Mouse (Mus musculus): ENCODE data around the gene Myo16. TPM values are rescaled to one million over a fixed set of nuclear protein-coding genes. Genes with fewer than 3 reads are reported as not detected.
A peak's percentile ranks its signal among the peaks of the same experiment; 100 is the strongest.

Myo16 gene
- polyA plus RNA-seq, 1 experiment from 2014 or later = 0.50 TPM

DNA sequence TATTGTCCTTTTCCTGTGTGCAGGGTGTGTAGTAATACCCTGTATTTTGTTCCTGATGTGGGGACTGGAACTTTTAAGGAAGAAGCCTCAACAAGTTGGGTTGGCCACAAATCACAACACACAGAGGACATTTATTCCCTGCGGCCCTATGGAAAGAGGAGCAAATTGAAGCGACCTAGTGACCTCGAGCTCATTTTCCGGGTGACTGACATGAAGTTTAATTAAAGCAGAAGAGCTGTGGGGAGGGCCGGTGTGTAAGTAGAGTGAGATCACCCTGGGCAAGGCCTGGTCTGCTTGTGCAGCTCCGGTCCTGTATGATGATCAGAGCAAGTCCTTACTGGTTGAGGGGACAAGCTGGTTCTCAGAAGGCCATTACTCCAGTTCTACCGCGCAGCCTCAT, 363.7 kb downstream of the Myo16 start:
- no peaks in the 10 kb centered on the region for H3K27me3 ChIP-seq (ENCODE audit: poor library complexity, severe bottlenecking)
- 71% methylated on average over 8 of the region's 8 CpGs for WGBS
- DNase-seq (ENCODE audit: extremely low spot score, low spot score) = no peak
- no peak overlapping the region for H3K4me3 ChIP-seq
- H3K9me3 ChIP-seq = no peaks in the 10 kb centered on the region
- peaks cover 6% of the 10 kb centered on the region; the same call in 1 of the 2 replicates for H3K4me1 ChIP-seq
- H3K36me3 ChIP-seq (replicated peaks) = no peaks in the 10 kb centered on the region
- H3K27ac ChIP-seq = no peak overlapping the region

DNA sequence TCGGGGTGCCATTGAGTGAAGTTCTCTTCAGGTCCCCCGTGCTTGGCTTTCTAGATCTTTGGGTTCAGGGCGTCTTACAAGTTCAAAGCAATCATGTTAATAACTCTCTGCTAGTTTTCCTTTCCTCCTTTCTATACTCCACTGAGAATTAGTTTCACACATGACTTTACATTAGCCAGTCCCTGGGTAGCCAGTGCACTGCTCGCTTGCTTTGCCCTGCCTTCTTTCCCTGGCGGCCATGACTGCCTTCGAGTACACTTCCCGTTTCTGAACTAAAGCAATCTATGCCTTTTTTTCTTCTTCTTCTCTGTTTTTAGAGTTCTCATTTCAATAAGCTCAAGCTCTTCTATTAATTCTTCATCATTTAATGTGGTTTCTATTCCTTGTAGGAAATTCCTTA, 365.6 kb downstream of the Myo16 start:
- H3K4me1 ChIP-seq = peaks cover 6% of the 10 kb centered on the region; the same call in 1 of the 2 replicates
- H3K27me3 ChIP-seq (ENCODE audit: poor library complexity, severe bottlenecking) = no peaks in the 10 kb centered on the region
- 91% methylated on average over 7 of the region's 7 CpGs for WGBS
- H3K27ac ChIP-seq = no peak overlapping the region
- no peaks in the 10 kb centered on the region for H3K9me3 ChIP-seq
- no peak overlapping the region for H3K4me3 ChIP-seq
- no peak for DNase-seq (ENCODE audit: extremely low spot score, low spot score)
- no peaks in the 10 kb centered on the region for H3K36me3 ChIP-seq (replicated peaks)

DNA sequence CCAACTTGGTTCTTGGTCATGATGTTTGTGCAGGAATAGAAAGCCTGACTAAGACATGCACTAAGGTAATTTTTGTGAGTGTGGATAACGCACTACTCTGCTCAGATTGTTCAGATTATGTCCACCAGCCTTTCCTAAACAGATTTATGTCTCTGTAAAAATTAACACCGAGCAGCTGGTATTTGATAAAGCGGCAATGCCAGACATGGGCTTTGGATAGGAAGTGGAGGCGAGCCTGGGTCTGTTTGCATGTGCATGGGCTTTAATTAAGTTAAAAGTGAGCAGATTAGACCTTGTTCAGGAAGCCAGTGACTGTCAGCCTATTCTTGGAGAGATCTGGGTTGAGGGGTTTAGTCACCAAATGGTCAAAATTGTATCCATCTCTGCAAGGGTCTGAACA, 367.8 kb downstream of the Myo16 start:
- Histone ChIP-seq H3K9me3 (no peaks in the 10 kb centered on the region), H3K4me3 (no peak overlapping the region), H3K36me3 (replicated peaks) (no peaks in the 10 kb centered on the region), H3K27ac (no peak overlapping the region), H3K27me3 (ENCODE audit: poor library complexity, severe bottlenecking) (no peaks in the 10 kb centered on the region), H3K4me1 (peaks cover 18% of the 10 kb centered on the region)
- 89% methylated on average over 4 of the region's 4 CpGs for WGBS
- DNase-seq (ENCODE audit: extremely low spot score, low spot score) = no peak

DNA sequence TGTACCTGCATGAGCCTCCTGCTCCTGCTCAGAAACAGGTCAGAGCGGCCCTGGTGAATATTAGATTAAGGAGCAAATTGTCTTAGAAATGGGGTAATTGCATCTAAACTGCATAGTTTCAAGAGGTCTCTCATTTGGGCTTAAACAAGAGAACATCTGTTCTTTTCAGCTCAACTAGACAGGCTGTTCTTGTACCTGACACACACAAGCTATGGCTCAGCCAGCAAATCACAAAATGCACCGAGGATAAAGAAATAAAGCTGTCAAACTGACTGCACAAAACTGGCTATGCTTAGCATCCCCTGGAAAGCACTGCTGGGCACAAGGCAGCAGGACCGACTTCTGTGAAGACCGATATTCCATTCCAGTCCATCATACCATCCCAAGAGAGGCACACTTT, 372.0 kb downstream of the Myo16 start:
- no peaks in the 10 kb centered on the region for H3K36me3 ChIP-seq (replicated peaks)
- H3K27me3 ChIP-seq (ENCODE audit: poor library complexity, severe bottlenecking) = no peaks in the 10 kb centered on the region
- H3K4me3 ChIP-seq = no peak overlapping the region
- DNase-seq (ENCODE audit: extremely low spot score, low spot score) = no peak
- 75% methylated on average over 4 of the region's 4 CpGs for WGBS
- H3K4me1 ChIP-seq = peaks cover 17% of the 10 kb centered on the region
- no peaks in the 10 kb centered on the region for H3K9me3 ChIP-seq
- no peak overlapping the region for H3K27ac ChIP-seq

DNA sequence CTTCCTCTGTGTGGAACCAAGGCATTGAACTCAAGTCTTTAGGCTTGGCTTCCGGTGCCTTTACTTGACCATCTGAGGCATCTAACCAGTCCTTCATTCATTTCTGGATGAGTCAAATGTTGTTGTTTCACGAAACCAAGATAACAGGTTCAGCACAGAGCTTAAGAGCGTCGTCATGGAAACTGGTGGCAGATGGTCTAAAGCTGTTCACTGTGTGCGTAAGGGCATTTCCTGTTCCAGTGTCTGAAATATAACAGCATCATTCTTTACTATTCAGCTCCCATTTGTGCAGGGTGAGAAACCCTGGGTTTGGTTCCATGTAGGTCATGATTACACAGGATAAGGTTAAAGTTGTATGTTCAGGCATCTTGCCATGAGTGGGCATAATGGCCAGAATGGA, 372.9 kb downstream of the Myo16 start:
- Histone ChIP-seq H3K4me1 (peaks cover 17% of the 10 kb centered on the region), H3K27me3 (ENCODE audit: poor library complexity, severe bottlenecking) (no peaks in the 10 kb centered on the region), H3K4me3 (no peak overlapping the region), H3K36me3 (replicated peaks) (no peaks in the 10 kb centered on the region), H3K27ac (no peak overlapping the region), H3K9me3 (no peaks in the 10 kb centered on the region)
- no peak for DNase-seq (ENCODE audit: extremely low spot score, low spot score)
- 84% methylated on average over 5 of the region's 5 CpGs for WGBS

DNA sequence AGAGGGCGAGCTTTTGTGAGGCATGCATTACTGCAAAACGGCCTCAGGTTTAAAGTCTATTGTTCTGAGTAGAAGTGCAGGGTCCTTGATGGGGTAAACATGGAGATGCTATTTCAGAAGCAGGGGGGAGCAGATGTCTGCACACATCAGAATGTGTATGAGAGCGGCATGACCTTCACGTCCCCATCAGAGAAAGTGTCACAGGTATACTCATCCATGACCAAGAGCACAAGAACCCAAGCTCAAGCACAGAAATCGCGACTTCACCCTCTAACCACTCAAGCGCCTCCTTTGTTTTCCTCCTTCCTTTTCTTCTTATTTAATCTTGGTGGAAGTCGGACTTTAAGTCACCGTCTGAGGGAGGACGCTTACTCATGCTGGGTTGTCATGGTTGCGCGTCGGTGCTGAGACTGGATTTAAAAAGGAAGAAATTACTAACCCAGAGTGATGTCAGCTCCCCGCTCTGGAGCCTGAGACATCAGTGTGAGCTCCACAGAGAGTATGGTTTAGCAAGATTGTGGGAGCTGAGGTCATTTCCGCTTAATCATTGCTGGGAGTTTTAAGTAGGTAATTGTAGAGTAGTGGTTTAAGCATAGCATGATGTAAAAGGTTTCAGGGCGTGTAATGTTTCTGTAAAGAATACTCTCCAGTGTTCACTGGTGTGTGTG, 381.0 kb downstream of the Myo16 start:
- H3K4me1 ChIP-seq = peaks cover 11% of the 10 kb centered on the region

DNA sequence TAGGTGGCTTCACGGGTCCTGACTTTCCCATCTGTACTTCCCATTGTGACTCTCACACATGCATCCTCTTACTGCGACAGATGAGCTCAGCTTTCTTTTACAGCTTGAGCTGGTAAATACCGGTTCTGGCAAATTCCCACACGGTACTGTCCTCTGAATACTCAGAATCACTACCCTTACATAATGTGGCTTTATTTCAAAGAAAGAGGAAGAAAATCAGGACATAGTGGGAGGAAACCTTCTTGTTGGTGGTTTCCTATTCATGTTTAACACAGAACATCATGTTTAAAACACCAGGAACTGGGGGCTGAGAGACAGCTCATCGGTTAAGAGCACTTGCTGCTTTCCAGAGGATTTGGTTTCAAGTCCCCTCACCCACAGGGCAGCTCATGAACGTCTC, 384.6 kb downstream of the Myo16 start:
- no peak overlapping the region for H3K4me3 ChIP-seq
- H3K27me3 ChIP-seq (ENCODE audit: poor library complexity, severe bottlenecking) = no peaks in the 10 kb centered on the region
- H3K4me1 ChIP-seq = peaks cover 11% of the 10 kb centered on the region
- 83% methylated on average over 6 of the region's 6 CpGs for WGBS
- H3K27ac ChIP-seq = no peak overlapping the region
- no peak for DNase-seq (ENCODE audit: extremely low spot score, low spot score)
- no peaks in the 10 kb centered on the region for H3K36me3 ChIP-seq (replicated peaks)
- no peaks in the 10 kb centered on the region for H3K9me3 ChIP-seq

More for the DNA sequence above, 381.0 kb downstream of the Myo16 start:
- H3K9me3 ChIP-seq = no peaks in the 10 kb centered on the region
- WGBS = 58% methylated on average over 16 of the region's 16 CpGs
- H3K4me3 ChIP-seq = no peak overlapping the region
- no peak for DNase-seq (ENCODE audit: extremely low spot score, low spot score)
- 0 out of 2 replicates have a peak overlapping the region, but pooled peaks have one; percentile 8 for H3K27ac ChIP-seq
- H3K27me3 ChIP-seq (ENCODE audit: poor library complexity, severe bottlenecking) = no peaks in the 10 kb centered on the region
- no peaks in the 10 kb centered on the region for H3K36me3 ChIP-seq (replicated peaks)

DNA sequence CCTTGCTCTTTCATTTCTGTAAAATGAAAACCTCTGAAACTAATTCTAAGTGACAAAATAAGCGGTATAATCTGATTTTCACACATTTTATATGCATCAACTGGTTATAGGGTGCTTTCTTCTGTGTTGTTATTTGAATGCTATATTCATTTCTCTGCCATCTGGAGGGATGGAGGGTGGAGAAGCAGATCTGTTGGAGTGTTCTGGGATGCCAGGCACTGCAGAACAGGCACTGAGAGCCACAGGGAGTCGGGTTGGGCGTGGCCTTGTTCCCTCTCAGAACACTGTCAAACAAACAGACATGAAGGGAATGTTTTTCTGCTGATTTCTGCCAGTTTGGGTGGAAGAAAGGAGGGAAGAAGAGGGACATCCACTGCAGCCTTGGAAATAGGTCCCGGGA, 386.0 kb downstream of the Myo16 start:
- H3K27me3 ChIP-seq (ENCODE audit: poor library complexity, severe bottlenecking) = no peaks in the 10 kb centered on the region
- no peak for DNase-seq (ENCODE audit: extremely low spot score, low spot score)
- peaks cover 11% of the 10 kb centered on the region for H3K9me3 ChIP-seq
- peaks cover 5% of the 10 kb centered on the region for H3K4me1 ChIP-seq
- H3K36me3 ChIP-seq (replicated peaks) = no peaks in the 10 kb centered on the region
- H3K27ac ChIP-seq = no peak overlapping the region
- no peak overlapping the region for H3K4me3 ChIP-seq
- 87% methylated on average over 4 of the region's 4 CpGs for WGBS

DNA sequence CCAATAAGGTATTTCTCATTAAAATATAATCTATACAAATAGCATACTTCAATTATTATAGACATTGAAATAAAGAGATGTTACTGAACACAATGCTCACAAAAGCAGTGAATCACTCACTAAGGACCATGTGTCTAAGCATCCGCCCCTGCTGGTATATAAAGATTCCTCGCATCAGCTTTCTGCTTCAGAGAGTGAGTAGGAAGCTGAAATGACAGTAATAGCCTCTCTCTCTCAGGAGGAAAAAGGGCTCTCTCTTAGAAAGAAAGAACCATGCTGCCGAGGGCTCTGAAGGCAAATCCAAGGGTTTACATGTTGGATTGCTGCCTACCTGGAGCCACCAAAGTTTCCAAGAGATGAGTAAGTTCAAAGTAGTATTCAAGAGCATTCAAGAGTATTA, 392.2 kb downstream of the Myo16 start:
- Histone ChIP-seq H3K4me1 (no peaks in the 10 kb centered on the region), H3K36me3 (replicated peaks) (no peaks in the 10 kb centered on the region), H3K4me3 (no peak overlapping the region), H3K27me3 (ENCODE audit: poor library complexity, severe bottlenecking) (no peaks in the 10 kb centered on the region), H3K9me3 (peaks cover 14% of the 10 kb centered on the region), H3K27ac (no peak overlapping the region)
- no peak for DNase-seq (ENCODE audit: extremely low spot score, low spot score)
- 89% methylated on average over 3 of the region's 3 CpGs for WGBS

DNA sequence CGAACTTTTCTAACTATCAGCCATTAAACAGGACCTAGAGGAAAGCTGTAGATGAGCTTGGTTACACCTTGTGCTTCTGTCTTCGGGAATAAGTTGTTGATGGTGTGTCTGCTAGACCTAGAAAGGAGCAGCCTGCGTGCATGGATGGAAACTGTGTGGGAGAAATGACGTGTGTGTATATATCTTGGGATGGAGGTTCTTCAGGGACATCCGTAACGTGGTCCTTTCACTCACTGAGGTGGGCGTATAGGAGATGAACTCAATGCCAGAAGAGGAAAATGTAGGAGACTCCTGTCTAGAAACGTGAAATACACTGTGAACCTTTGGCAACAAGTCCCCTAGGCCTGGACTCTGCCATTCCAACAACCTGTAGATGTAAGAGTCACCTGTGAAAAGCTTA, 392.8 kb downstream of the Myo16 start:
- Histone ChIP-seq H3K4me1 (no peaks in the 10 kb centered on the region), H3K36me3 (replicated peaks) (no peaks in the 10 kb centered on the region), H3K27ac (no peak overlapping the region), H3K4me3 (no peak overlapping the region), H3K9me3 (peaks cover 14% of the 10 kb centered on the region), H3K27me3 (ENCODE audit: poor library complexity, severe bottlenecking) (no peaks in the 10 kb centered on the region)
- 94% methylated on average over 8 of the region's 8 CpGs for WGBS
- no peak for DNase-seq (ENCODE audit: extremely low spot score, low spot score)

DNA sequence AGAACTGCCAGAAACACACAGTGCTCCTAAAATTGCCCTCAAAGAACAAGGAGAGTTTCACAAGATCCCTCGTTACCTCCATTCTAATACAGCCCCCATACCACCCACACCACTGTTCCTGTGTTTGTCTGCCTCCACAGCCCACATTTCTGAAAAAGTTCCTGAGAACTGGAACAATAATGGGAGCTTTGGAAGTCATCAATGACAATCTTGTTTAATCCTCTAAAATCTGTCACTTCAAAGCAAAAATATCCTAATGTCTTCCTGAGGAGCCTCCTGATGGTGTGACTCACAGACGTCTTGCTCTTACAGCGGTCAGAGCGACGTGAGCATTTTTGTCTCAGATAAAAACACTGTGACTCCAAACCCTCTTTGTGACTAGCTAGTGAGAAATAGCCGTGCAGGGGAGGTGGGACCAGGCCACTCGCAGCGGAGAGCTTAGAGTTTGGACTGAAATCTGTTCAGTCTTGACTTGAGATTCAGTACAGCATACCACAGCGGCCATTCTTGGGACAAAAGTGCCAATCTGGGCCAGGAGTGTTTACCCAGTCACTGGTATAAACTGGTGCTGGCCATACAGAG, 394.4 kb downstream of the Myo16 start:
- H3K4me3 ChIP-seq = no peak overlapping the region
- 69% methylated on average over 9 of the region's 9 CpGs for WGBS
- peaks cover 14% of the 10 kb centered on the region for H3K9me3 ChIP-seq
- DNase-seq (ENCODE audit: extremely low spot score, low spot score) = no peak
- no peaks in the 10 kb centered on the region for H3K4me1 ChIP-seq
- H3K27ac ChIP-seq = no peak overlapping the region
- H3K27me3 ChIP-seq (ENCODE audit: poor library complexity, severe bottlenecking) = no peaks in the 10 kb centered on the region
- H3K36me3 ChIP-seq (replicated peaks) = no peaks in the 10 kb centered on the region

DNA sequence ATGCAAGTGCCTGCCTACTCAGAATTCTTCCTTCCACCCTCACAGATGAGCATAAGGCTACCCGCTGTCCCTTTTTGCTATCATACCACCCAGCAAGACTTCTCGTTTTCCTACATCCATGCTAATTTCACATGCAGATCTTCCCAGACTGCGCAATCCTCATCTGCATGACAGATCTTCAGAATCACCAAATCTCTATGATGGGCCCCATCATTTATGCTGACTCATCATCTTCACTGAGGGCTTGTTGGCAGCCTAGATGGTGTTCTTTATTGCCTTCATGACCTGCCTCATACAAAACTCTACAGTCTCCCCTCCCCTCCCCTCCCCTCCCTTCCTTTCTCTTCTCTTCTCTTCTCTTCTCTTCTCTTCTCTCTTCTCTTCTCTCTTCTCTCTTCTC, 395.7 kb downstream of the Myo16 start:
- Histone ChIP-seq H3K4me3 (no peak overlapping the region), H3K9me3 (peaks cover 5% of the 10 kb centered on the region), H3K36me3 (replicated peaks) (no peaks in the 10 kb centered on the region), H3K27ac (no peak overlapping the region), H3K4me1 (no peaks in the 10 kb centered on the region), H3K27me3 (ENCODE audit: poor library complexity, severe bottlenecking) (no peaks in the 10 kb centered on the region)
- WGBS = 95% methylated on average over 3 of the region's 3 CpGs
- no peak for DNase-seq (ENCODE audit: extremely low spot score, low spot score)

DNA sequence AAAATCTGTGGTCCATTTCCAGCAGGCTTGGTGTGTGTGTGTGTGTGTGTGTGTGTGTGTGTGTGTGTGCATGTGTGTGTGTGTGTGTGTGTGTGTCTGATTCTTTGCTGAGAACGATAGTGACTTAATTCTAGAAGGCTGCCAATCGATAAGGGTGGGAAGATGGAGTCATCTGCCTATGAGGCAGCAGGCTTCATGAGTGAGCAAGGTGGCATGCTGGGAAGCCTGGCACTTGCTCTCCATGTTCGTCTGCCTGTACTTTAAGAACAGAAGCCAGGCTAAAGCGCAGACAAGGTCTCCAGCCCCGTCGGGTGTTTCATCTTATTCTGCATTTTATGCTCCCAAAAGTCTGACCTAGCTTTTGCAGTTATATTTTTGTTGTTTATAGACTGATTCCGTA, 404.2 kb downstream of the Myo16 start:
- Histone ChIP-seq H3K9me3 (no peaks in the 10 kb centered on the region), H3K4me1 (peaks cover 28% of the 10 kb centered on the region), H3K36me3 (replicated peaks) (no peaks in the 10 kb centered on the region), H3K4me3 (no peak overlapping the region), H3K27ac (no peak overlapping the region), H3K27me3 (ENCODE audit: poor library complexity, severe bottlenecking) (peaks cover 9% of the 10 kb centered on the region; the same call in 1 of the 2 replicates)
- no peak for DNase-seq (ENCODE audit: extremely low spot score, low spot score)
- WGBS = 75% methylated on average over 7 of the region's 7 CpGs
